ENCODE assay signal across 13 mouse cellular contexts in genomic region chr3:29134509-29134908, GRCm38 (mm10). TPM values are rescaled to one million over a fixed set of nuclear protein-coding genes. Genes with fewer than 3 reads are reported as not detected.
DNase-seq lines count a peak whose midpoint lies in the region; ATAC-seq and TF ChIP-seq lines count a peak whose summit lies in the region.
"Had no signal": no experiment of that assay in that cellular context is flagged by ENCODE, and none has a peak within 500 bp of the region (broad histone marks: within the 10 kb centered on the region; RNA-seq: fewer than 3 reads in every experiment).

No protein-coding gene starts in this region.

- H3K4me1 ChIP-seq in heart, embryonic 12.5 days (replicated peaks), result peaks cover 9% of the 10 kb centered on the region
- H3K4me1 ChIP-seq in heart, embryonic 11.5 days (ENCODE audit: control insufficient read depth, insufficient read depth, low read length), result peaks cover 3% of the 10 kb centered on the region; the same call in 1 of the 2 replicates
- peaks cover 5% of the 10 kb centered on the region; the same call in 1 of the 2 replicates for H3K4me1 ChIP-seq in lung, embryonic 16.5 days (replicated peaks; ENCODE audit: control insufficient read depth, insufficient read depth, low read length)
- peaks cover 2% of the 10 kb centered on the region; the same call in 1 of the 2 replicates for H3K4me1 ChIP-seq in limb, embryonic 14.5 days (ENCODE audit: control insufficient read depth, insufficient read depth, low read length)
- H3K4me1 ChIP-seq in neural tube, embryonic 12.5 days, result peaks cover 32% of the 10 kb centered on the region
- H3K4me1 ChIP-seq in thymus, adult 2 months (replicated peaks; ENCODE audit: control insufficient read depth, insufficient read depth, low read length), result no peaks in the 10 kb centered on the region
- H3K4me1 ChIP-seq: liver, embryonic 13.5 days had no signal

- no peak for DNase-seq in lung, postnatal 25 days (ENCODE audit: low spot score)
- DNase-seq in limb, embryonic 14.5 days (ENCODE audit: low spot score), result no peak
- DNase-seq in thymus, adult 2 months, result no peak
- DNase-seq: adrenal gland, postnatal 10 days; gastrocnemius, postnatal 10 days; heart, postnatal 4 days; liver, embryonic 13.5 days had no signal

- H3K4me2 ChIP-seq in heart, embryonic 12.5 days, result peak overlapping the region; percentile 38
- H3K4me2 ChIP-seq in heart, embryonic 11.5 days, result no peak overlapping the region
- peak overlapping the region; percentile 43 for H3K4me2 ChIP-seq in lung, embryonic 16.5 days (ENCODE audit: low read depth, low read length)
- H3K4me2 ChIP-seq in limb, embryonic 14.5 days (replicated peaks; ENCODE audit: low read depth, low read length, severe bottlenecking), result 0 out of 2 replicates have a peak overlapping the region, but pooled peaks have one; percentile 13
- H3K4me2 ChIP-seq in neural tube, embryonic 12.5 days (replicated peaks), result peak overlapping the region; percentile 45
- H3K4me2 ChIP-seq: liver, embryonic 13.5 days had no signal

- H3K27ac ChIP-seq in heart, embryonic 12.5 days (ENCODE audit: poor library complexity, severe bottlenecking), result no peak overlapping the region
- no peak overlapping the region for H3K27ac ChIP-seq in heart, embryonic 11.5 days (ENCODE audit: low read depth, low read length)
- H3K27ac ChIP-seq in lung, embryonic 16.5 days (ENCODE audit: low read length), result 0 out of 2 replicates have a peak overlapping the region, but pooled peaks have one; percentile 27
- H3K27ac ChIP-seq in limb, embryonic 14.5 days (replicated peaks; ENCODE audit: low read depth, low read length), result no peak overlapping the region
- H3K27ac ChIP-seq in neural tube, embryonic 12.5 days, result no peak overlapping the region
- no peak overlapping the region for H3K27ac ChIP-seq in thymus, adult 2 months (ENCODE audit: control insufficient read depth, insufficient read depth, low read length)
- H3K27ac ChIP-seq: liver, embryonic 13.5 days had no signal

- H3K9me3 ChIP-seq in heart, embryonic 12.5 days (replicated peaks), result no peaks in the 10 kb centered on the region
- H3K9me3 ChIP-seq in heart, embryonic 11.5 days (replicated peaks; ENCODE audit: control insufficient read depth, low read length), result no peaks in the 10 kb centered on the region
- H3K9me3 ChIP-seq in lung, embryonic 16.5 days (ENCODE audit: control insufficient read depth, low read length), result no peaks in the 10 kb centered on the region
- H3K9me3 ChIP-seq in limb, embryonic 14.5 days (ENCODE audit: control insufficient read depth, low read length), result no peaks in the 10 kb centered on the region
- H3K9me3 ChIP-seq in neural tube, embryonic 12.5 days, result no peaks in the 10 kb centered on the region
- H3K9me3 ChIP-seq: liver, embryonic 13.5 days had no signal

- H3K27me3 ChIP-seq in heart, embryonic 12.5 days (replicated peaks), result no peaks in the 10 kb centered on the region
- H3K27me3 ChIP-seq in heart, embryonic 11.5 days (ENCODE audit: control insufficient read depth, insufficient read depth, low read length), result no peaks in the 10 kb centered on the region
- no peaks in the 10 kb centered on the region for H3K27me3 ChIP-seq in lung, embryonic 16.5 days (ENCODE audit: control insufficient read depth, insufficient read depth, low read depth, low read length)
- no peaks in the 10 kb centered on the region for H3K27me3 ChIP-seq in limb, embryonic 14.5 days (ENCODE audit: control insufficient read depth, insufficient read depth, low read length)
- H3K27me3 ChIP-seq in neural tube, embryonic 12.5 days (replicated peaks), result no peaks in the 10 kb centered on the region
- no peaks in the 10 kb centered on the region for H3K27me3 ChIP-seq in thymus, adult 2 months (ENCODE audit: control insufficient read depth, insufficient read depth, low read length)
- H3K27me3 ChIP-seq: liver, embryonic 13.5 days had no signal

- ATAC-seq in heart, embryonic 12.5 days (ENCODE audit: insufficient number of reproducible peaks, low FRiP score), result no peak
- no peak for ATAC-seq in heart, embryonic 11.5 days (replicated peaks; ENCODE audit: insufficient number of reproducible peaks, low FRiP score, low TSS enrichment)
- ATAC-seq in lung, embryonic 16.5 days (ENCODE audit: low read depth), result peak; percentile 57
- no peak for ATAC-seq in limb, embryonic 14.5 days (ENCODE audit: low FRiP score, low read depth)
- ATAC-seq in neural tube, embryonic 12.5 days (ENCODE audit: low FRiP score, low read depth), result no peak; the same call in 1 of the 2 replicates
- no peak for ATAC-seq in megakaryocyte progenitor cell, adult 5-6 weeks (replicated peaks; ENCODE audit: poor library complexity)

- H3K9ac ChIP-seq in heart, embryonic 12.5 days, result no peak overlapping the region
- H3K9ac ChIP-seq in heart, embryonic 11.5 days (ENCODE audit: low read depth, low read length), result no peak overlapping the region
- H3K9ac ChIP-seq in lung, embryonic 16.5 days (ENCODE audit: low read length), result no peak overlapping the region; the same call in 1 of the 2 replicates
- no peak overlapping the region for H3K9ac ChIP-seq in limb, embryonic 14.5 days (ENCODE audit: low read depth, low read length, severe bottlenecking)
- H3K9ac ChIP-seq in neural tube, embryonic 12.5 days, result no peak overlapping the region
- H3K9ac ChIP-seq: liver, embryonic 13.5 days had no signal

- no peaks in the 10 kb centered on the region for H3K36me3 ChIP-seq in heart, embryonic 12.5 days
- no peaks in the 10 kb centered on the region for H3K36me3 ChIP-seq in heart, embryonic 11.5 days (ENCODE audit: control insufficient read depth, insufficient read depth, low read length)
- H3K36me3 ChIP-seq in lung, embryonic 16.5 days (ENCODE audit: control insufficient read depth, insufficient read depth, low read length), result no peaks in the 10 kb centered on the region
- H3K36me3 ChIP-seq in limb, embryonic 14.5 days (ENCODE audit: control insufficient read depth, insufficient read depth, low read length), result no peaks in the 10 kb centered on the region
- no peaks in the 10 kb centered on the region for H3K36me3 ChIP-seq in neural tube, embryonic 12.5 days
- no peaks in the 10 kb centered on the region for H3K36me3 ChIP-seq in thymus, adult 2 months (ENCODE audit: control insufficient read depth, insufficient read depth, low read length)
- H3K36me3 ChIP-seq: liver, embryonic 13.5 days had no signal

- H3K4me3 ChIP-seq in heart, embryonic 12.5 days, result no peak overlapping the region
- H3K4me3 ChIP-seq in heart, embryonic 11.5 days (ENCODE audit: low read depth, low read length), result no peak overlapping the region
- peak overlapping the region; percentile 16; the same call in 1 of the 2 replicates for H3K4me3 ChIP-seq in lung, embryonic 16.5 days (ENCODE audit: low read length)
- H3K4me3 ChIP-seq in limb, embryonic 14.5 days (replicated peaks; ENCODE audit: low read length), result no peak overlapping the region
- no peak overlapping the region for H3K4me3 ChIP-seq in neural tube, embryonic 12.5 days
- no peak overlapping the region for H3K4me3 ChIP-seq in thymus, adult 2 months (ENCODE audit: control insufficient read depth, insufficient read depth, low read length)
- H3K4me3 ChIP-seq: liver, embryonic 13.5 days; myocyte had no signal

- no peak for TF ChIP-seq CTCF in thymus, adult 2 months (IDR thresholded peaks at IDR 0.05; ENCODE audit: borderline replicate concordance, control insufficient read depth, extremely low read depth, insufficient read depth, low read length, poor library complexity)

- TF ChIP-seq POLR2A in limb, embryonic 14.5 days (IDR thresholded peaks at IDR 0.05; ENCODE audit: borderline replicate concordance, extremely low read depth, insufficient read depth, insufficient read length), result no peak
- TF ChIP-seq POLR2A in thymus, adult 2 months (IDR thresholded peaks at IDR 0.05; ENCODE audit: control insufficient read depth, extremely low read depth, insufficient read depth, low read length, poor library complexity), result no peak

- 49% methylated on average over 11 of the region's 11 CpGs for WGBS in heart, embryonic 12.5 days
- WGBS in heart, embryonic 11.5 days (ENCODE audit: insufficient replicate concordance), result 55% methylated on average over 11 of the region's 11 CpGs
- WGBS in lung, embryonic 16.5 days, result 39% methylated on average over 11 of the region's 11 CpGs
- 46% methylated on average over 11 of the region's 11 CpGs for WGBS in limb, embryonic 14.5 days
- 29% methylated on average over 11 of the region's 11 CpGs for WGBS in neural tube, embryonic 12.5 days
- WGBS in thymus, adult 2 months, result 55% methylated on average over 11 of the region's 11 CpGs

RNA-seq across cellular contexts. Expression of gene Egfem1, which starts 52.7 kb away (rescaled TPM):
- polyA plus RNA-seq in heart, embryonic 12.5 days (2016; fragmentation: Nextera tagmentation; extraction: Ambion mirVana), result 0.08 and 0.42 TPM in 2 replicates
- 0.07 and 0.11 TPM in 2 replicates for polyA plus RNA-seq in heart, embryonic 11.5 days (2014; fragmentation: Nextera tagmentation; extraction: Ambion mirVana)
- polyA plus RNA-seq in lung, embryonic 16.5 days (2015; fragmentation: Nextera tagmentation; extraction: Ambion mirVana), result 18.5 and 24.2 TPM in 2 replicates
- polyA plus RNA-seq in limb, embryonic 14.5 days (2012; rRNA removed), result 4.5 and 5.5 TPM in 2 replicates
- polyA plus RNA-seq in limb, embryonic 14.5 days (2014; fragmentation: Nextera tagmentation; extraction: Ambion mirVana), result 8.5 and 9.6 TPM in 2 replicates
- 4.9 and 6.5 TPM in 2 replicates for polyA plus RNA-seq in neural tube, embryonic 12.5 days (2016; fragmentation: Nextera tagmentation; extraction: Ambion mirVana)
- polyA plus RNA-seq in thymus, adult 2 months (2012; rRNA removed), result not detected in 2 replicates
- total RNA-seq in megakaryocyte progenitor cell, adult 5-6 weeks (2015), result not detected in 2 replicates
- total RNA-seq in megakaryocyte progenitor cell, adult 5-6 weeks (2017), result 0.25 TPM in 1 of 2 replicates, not detected in the other
- polyA plus RNA-seq: myocyte had no signal
